Mouse (Mus musculus): Measurements from ENCODE around the gene Zfhx3.

GRCm38 (mm10) chr8:109001923-109002322, 1059.5 kb downstream of the Zfhx3 start:
- TF ChIP-seq POLR2A (IDR thresholded peaks at IDR 0.05; ENCODE audit: control insufficient read depth in 1 of 2, insufficient read depth in 1 of 2, low read depth in 1 of 2, low read length in 2 of 2, poor library complexity in 1 of 2) (no peak), E2F4 (IDR thresholded peaks at IDR 0.05; ENCODE audit: borderline replicate concordance, low read depth, low read length) (no peak), KAT2A (conservative IDR thresholded peaks at IDR 0.05; ENCODE audit: low read depth, low read length) (no peak), CTCF (IDR thresholded peaks at IDR 0.05 in 2 of 3, conservative IDR thresholded peaks at IDR 0.05 in 1 of 3; ENCODE audit: control insufficient read depth in 1 of 3, insufficient read depth in 1 of 3, low read depth in 2 of 3, low read length in 3 of 3, poor library complexity in 1 of 3, severe bottlenecking in 1 of 3) (no peak), EP300 (IDR thresholded peaks at IDR 0.05; ENCODE audit: low read depth in 1 of 2, low read length in 2 of 2) (peak; percentile 67 to 73), USF1 (IDR thresholded peaks at IDR 0.05; ENCODE audit: low read depth, low read length) (no peak), ZKSCAN1 (IDR thresholded peaks at IDR 0.05; ENCODE audit: low read depth, low read length) (no peak)

Measured in MEL (cell line).